Mouse (Mus musculus): ENCODE measurements at regions not wholly inside any gene's neighbourhood (a gene's known extent, or its start where the extent isn't known, plus 50 kb on each side); places are given as distances from the start of the nearest gene placed in this dataset.
A peak's percentile ranks its signal among the peaks of the same experiment; 100 is the strongest.

GRCm38 (mm10) chr8:88934708-88935107 lies 109.3 kb downstream of the Sall1 start:
- TF ChIP-seq CTCF (IDR thresholded peaks at IDR 0.05; ENCODE audit: low read depth) (no peak), EP300 (optimal IDR thresholded peaks at IDR 0.05) (no peak)
- DNase-seq (ENCODE audit: low spot score): no peak
- H3K4me3 ChIP-seq (ENCODE audit: low read depth, low read length): no peak overlapping the region
- no peaks in the 10 kb centered on the region for H3K27me3 ChIP-seq (ENCODE audit: control insufficient read depth, insufficient read depth, low read length)
- H3K9ac ChIP-seq (ENCODE audit: low read length): no peak overlapping the region
- no peak overlapping the region for H3K4me2 ChIP-seq (replicated peaks; ENCODE audit: low read depth)
- H3K36me3 ChIP-seq (ENCODE audit: control insufficient read depth, insufficient read depth, low read length): no peaks in the 10 kb centered on the region
- no peaks in the 10 kb centered on the region for H3K4me1 ChIP-seq (replicated peaks; ENCODE audit: control insufficient read depth, insufficient read depth)
- H3K27ac ChIP-seq (replicated peaks): no peak overlapping the region
- no peaks in the 10 kb centered on the region for H3K9me3 ChIP-seq (ENCODE audit: control insufficient read depth, low read length)
- WGBS: 85% methylated on average over 5 of the region's 5 CpGs
- no peak for ATAC-seq (ENCODE audit: low FRiP score, low TSS enrichment)

GRCm38 (mm10) chr8:88931050-88931449 lies 112.9 kb downstream of the Sall1 start:
- Histone ChIP-seq H3K4me3 (ENCODE audit: low read depth, low read length) (no peak overlapping the region), H3K9me3 (ENCODE audit: control insufficient read depth, low read length) (no peaks in the 10 kb centered on the region), H3K36me3 (ENCODE audit: control insufficient read depth, insufficient read depth, low read length) (no peaks in the 10 kb centered on the region), H3K4me2 (replicated peaks; ENCODE audit: low read depth) (no peak overlapping the region), H3K27me3 (ENCODE audit: control insufficient read depth, insufficient read depth, low read length) (no peaks in the 10 kb centered on the region), H3K4me1 (replicated peaks; ENCODE audit: control insufficient read depth, insufficient read depth) (no peaks in the 10 kb centered on the region), H3K27ac (replicated peaks) (no peak overlapping the region), H3K9ac (ENCODE audit: low read length) (no peak overlapping the region)
- 40% methylated on average over 5 of the region's 5 CpGs for WGBS
- no peak for DNase-seq (ENCODE audit: low spot score)
- no peak for ATAC-seq (ENCODE audit: low FRiP score, low TSS enrichment)
- TF ChIP-seq EP300 (optimal IDR thresholded peaks at IDR 0.05) (no peak), CTCF (IDR thresholded peaks at IDR 0.05; ENCODE audit: low read depth) (no peak)

GRCm38 (mm10) chr8:88930370-88930769 lies 113.6 kb downstream of the Sall1 start:
- WGBS: 43% methylated on average over 2 of the region's 2 CpGs
- H3K36me3 ChIP-seq (ENCODE audit: control insufficient read depth, insufficient read depth, low read length): no peaks in the 10 kb centered on the region
- DNase-seq (ENCODE audit: low spot score) (no peak), ATAC-seq (ENCODE audit: low FRiP score, low TSS enrichment) (no peak)
- H3K9ac ChIP-seq (ENCODE audit: low read length): no peak overlapping the region
- TF ChIP-seq EP300 (optimal IDR thresholded peaks at IDR 0.05): no peak
- no peak for TF ChIP-seq CTCF (IDR thresholded peaks at IDR 0.05; ENCODE audit: low read depth)
- H3K4me3 ChIP-seq (ENCODE audit: low read depth, low read length): no peak overlapping the region
- H3K4me1 ChIP-seq (replicated peaks; ENCODE audit: control insufficient read depth, insufficient read depth): no peaks in the 10 kb centered on the region
- H3K27me3 ChIP-seq (ENCODE audit: control insufficient read depth, insufficient read depth, low read length): no peaks in the 10 kb centered on the region
- no peak overlapping the region for H3K27ac ChIP-seq (replicated peaks)
- no peak overlapping the region for H3K4me2 ChIP-seq (replicated peaks; ENCODE audit: low read depth)
- no peaks in the 10 kb centered on the region for H3K9me3 ChIP-seq (ENCODE audit: control insufficient read depth, low read length)

- Histone ChIP-seq H3K27ac (replicated peaks) (no peak overlapping the region), H3K4me3 (ENCODE audit: low read depth, low read length) (no peak overlapping the region), H3K9me3 (ENCODE audit: control insufficient read depth, low read length) (no peaks in the 10 kb centered on the region), H3K27me3 (ENCODE audit: control insufficient read depth, insufficient read depth, low read length) (no peaks in the 10 kb centered on the region), H3K36me3 (ENCODE audit: control insufficient read depth, insufficient read depth, low read length) (no peaks in the 10 kb centered on the region), H3K4me1 (replicated peaks; ENCODE audit: control insufficient read depth, insufficient read depth) (no peaks in the 10 kb centered on the region), H3K9ac (ENCODE audit: low read length) (no peak overlapping the region), H3K4me2 (replicated peaks; ENCODE audit: low read depth) (no peak overlapping the region)
- DNase-seq (ENCODE audit: low spot score): no peak
- no peak for ATAC-seq (ENCODE audit: low FRiP score, low TSS enrichment)
- no peak for TF ChIP-seq CTCF (IDR thresholded peaks at IDR 0.05; ENCODE audit: low read depth)
- 24% methylated on average over 7 of the region's 7 CpGs for WGBS
These were observed 115.1 kb downstream of the Sall1 start for GRCm38 (mm10) chr8:88928675-88929377.

- H3K4me3 ChIP-seq (ENCODE audit: low read depth, low read length): no peak overlapping the region
- peak; percentile 91 for DNase-seq (ENCODE audit: low spot score)
- no peak overlapping the region for H3K9ac ChIP-seq (ENCODE audit: low read length)
- no peak overlapping the region for H3K27ac ChIP-seq (replicated peaks)
- no peak overlapping the region for H3K4me2 ChIP-seq (replicated peaks; ENCODE audit: low read depth)
- peak; percentile 83 for ATAC-seq (ENCODE audit: low FRiP score, low TSS enrichment)
- H3K36me3 ChIP-seq (ENCODE audit: control insufficient read depth, insufficient read depth, low read length): no peaks in the 10 kb centered on the region
- 37% methylated on average over 7 of the region's 7 CpGs for WGBS
- no peak for TF ChIP-seq CTCF (IDR thresholded peaks at IDR 0.05; ENCODE audit: low read depth)
- no peak for TF ChIP-seq EP300 (optimal IDR thresholded peaks at IDR 0.05)
- H3K27me3 ChIP-seq (ENCODE audit: control insufficient read depth, insufficient read depth, low read length): no peaks in the 10 kb centered on the region
- no peaks in the 10 kb centered on the region for H3K9me3 ChIP-seq (ENCODE audit: control insufficient read depth, low read length)
- no peaks in the 10 kb centered on the region for H3K4me1 ChIP-seq (replicated peaks; ENCODE audit: control insufficient read depth, insufficient read depth)
These were observed 121.1 kb downstream of the Sall1 start for GRCm38 (mm10) chr8:88922840-88923239.

GRCm38 (mm10) chr8:88921967-88922366 lies 122.0 kb downstream of the Sall1 start:
- no peak overlapping the region for H3K9ac ChIP-seq (ENCODE audit: low read length)
- 0 out of 2 replicates have a peak overlapping the region, but pooled peaks have one; percentile 45 for H3K27ac ChIP-seq (replicated peaks)
- no peak overlapping the region for H3K4me3 ChIP-seq (ENCODE audit: low read depth, low read length)
- no peak overlapping the region for H3K4me2 ChIP-seq (replicated peaks; ENCODE audit: low read depth)
- 54% methylated on average over 4 of the region's 4 CpGs for WGBS
- H3K9me3 ChIP-seq (ENCODE audit: control insufficient read depth, low read length): no peaks in the 10 kb centered on the region
- peak; percentile 68 for DNase-seq (ENCODE audit: low spot score)
- no peaks in the 10 kb centered on the region for H3K36me3 ChIP-seq (ENCODE audit: control insufficient read depth, insufficient read depth, low read length)
- ATAC-seq (ENCODE audit: low FRiP score, low TSS enrichment): peak; percentile 74
- no peaks in the 10 kb centered on the region for H3K27me3 ChIP-seq (ENCODE audit: control insufficient read depth, insufficient read depth, low read length)
- no peak for TF ChIP-seq CTCF (IDR thresholded peaks at IDR 0.05; ENCODE audit: low read depth)
- no peak for TF ChIP-seq EP300 (optimal IDR thresholded peaks at IDR 0.05)
- no peaks in the 10 kb centered on the region for H3K4me1 ChIP-seq (replicated peaks; ENCODE audit: control insufficient read depth, insufficient read depth)

Measured in stomach, postnatal 0 days (tissue).